Mouse (Mus musculus): ENCODE measurements around the gene Spp1. TPM values are rescaled to one million over a fixed set of nuclear protein-coding genes. Genes with fewer than 3 reads are reported as not detected.
"Not testable (repeated sequence)": the region's sequence is repeated elsewhere in the genome, so short reads cannot be mapped to it uniquely, and the experiment has no call there.

Gene Spp1
- total RNA-seq, 4 experiments from 2014 or later = 13.9 to 18.3 (median 15.7) TPM

DNA sequence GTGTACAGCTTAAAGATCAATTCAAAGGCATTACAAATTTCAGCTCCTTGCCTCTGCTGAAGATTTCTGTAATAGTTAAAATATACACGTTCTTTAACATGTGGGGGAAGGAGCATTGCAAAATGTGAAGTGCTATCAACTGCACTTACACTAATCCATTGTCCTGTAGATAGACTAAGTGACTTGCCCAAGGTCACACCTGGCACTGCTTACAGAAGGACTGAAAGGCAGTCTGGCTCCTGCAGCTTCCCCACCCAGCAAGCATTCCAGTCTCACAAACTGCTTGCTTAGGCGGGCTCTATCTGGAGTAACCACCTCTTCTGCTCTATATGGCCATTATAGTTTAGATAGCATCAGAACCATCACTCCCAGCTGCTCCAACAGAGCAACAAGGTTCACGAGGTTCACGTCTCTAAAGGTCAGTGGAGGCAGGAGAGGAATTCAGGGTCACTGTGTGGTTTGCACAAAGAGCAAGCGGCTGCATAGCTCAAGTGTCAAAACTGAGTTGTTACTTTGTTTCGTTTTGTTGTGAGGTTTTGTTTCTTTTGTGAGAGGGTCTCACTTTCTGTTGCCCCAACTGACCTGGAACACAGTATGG is 851 bp upstream of the Spp1 start:
- DNase-seq (ENCODE audit: low spot score in 2 of 2) = no peak

GRCm38 (mm10) chr5:104436406-104437076 is 1.6 kb downstream of the Spp1 start:
- DNase-seq (ENCODE audit: low spot score in 2 of 2) = no peak

DNA sequence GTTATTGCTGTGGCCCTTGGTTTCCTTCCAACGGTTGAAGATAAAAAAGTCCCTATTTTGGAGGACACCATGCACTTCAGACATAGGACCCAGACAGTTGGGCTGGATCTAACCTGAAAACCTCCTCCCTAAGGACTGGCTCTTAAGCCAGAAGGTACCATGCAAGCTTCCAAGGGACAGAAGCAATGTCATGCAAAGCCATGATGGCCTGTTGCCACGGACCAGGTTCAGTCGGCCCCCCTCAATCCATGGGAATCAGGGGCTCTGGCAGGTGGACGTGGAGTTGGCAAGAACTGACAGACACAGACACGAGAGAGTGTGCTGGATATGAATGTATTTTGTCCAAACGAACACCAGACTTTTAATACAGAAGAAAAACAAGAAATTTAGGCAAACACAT is 7.5 kb downstream of the Spp1 start:
- no peak for DNase-seq (ENCODE audit: low spot score in 2 of 2)

GRCm38 (mm10) chr5:104442850-104443249 is 7.9 kb downstream of the Spp1 start:
- no peak for DNase-seq (ENCODE audit: low spot score in 2 of 2)

GRCm38 (mm10) chr5:104446156-104446555 is 11.2 kb downstream of the Spp1 start:
- peak; percentile 28 to 63 for DNase-seq (ENCODE audit: low spot score in 2 of 2)

- not testable (repeated sequence) for DNase-seq (ENCODE audit: low spot score in 2 of 2)
Observed at GRCm38 (mm10) chr5:104448346-104448745, 13.4 kb downstream of the Spp1 start.

GRCm38 (mm10) chr5:104449491-104449890 is 14.6 kb downstream of the Spp1 start:
- DNase-seq (ENCODE audit: low spot score in 2 of 2) = no peak

DNA sequence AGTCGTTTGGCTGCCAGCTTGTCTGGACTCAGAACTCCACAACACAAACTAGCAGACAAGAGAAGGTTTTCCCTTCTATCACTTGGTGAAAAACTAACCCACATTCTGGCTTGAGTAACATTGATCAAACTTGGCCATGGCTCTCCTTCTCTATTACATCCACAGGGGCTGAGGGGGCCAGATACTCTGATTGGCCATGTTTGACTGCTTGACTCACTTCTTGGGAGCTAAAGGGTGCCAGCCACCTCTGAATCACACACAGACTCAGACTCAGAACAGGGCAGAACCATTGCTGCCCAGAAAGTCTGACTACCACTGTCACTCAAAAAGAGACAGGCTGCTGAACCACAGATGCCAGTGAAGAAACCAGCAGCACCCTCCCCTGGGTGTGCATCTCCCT is 18.2 kb downstream of the Spp1 start:
- DNase-seq (ENCODE audit: low spot score in 2 of 2) = no peak

- no peak for DNase-seq (ENCODE audit: low spot score in 2 of 2)
Observed at GRCm38 (mm10) chr5:104454564-104454963, 19.6 kb downstream of the Spp1 start.

- DNase-seq (ENCODE audit: low spot score in 2 of 2) = peak; percentile 56 to 58
Observed at GRCm38 (mm10) chr5:104458832-104459705, 24.2 kb downstream of the Spp1 start, which contains the start of gene Pkd2. TSS of gene Pkd2 (plus strand) at chr5:104459450.

GRCm38 (mm10) chr5:104459706-104460455 is 25.0 kb downstream of the Spp1 start:
- peak; percentile 60 to 61 for DNase-seq (ENCODE audit: low spot score in 2 of 2)

DNA sequence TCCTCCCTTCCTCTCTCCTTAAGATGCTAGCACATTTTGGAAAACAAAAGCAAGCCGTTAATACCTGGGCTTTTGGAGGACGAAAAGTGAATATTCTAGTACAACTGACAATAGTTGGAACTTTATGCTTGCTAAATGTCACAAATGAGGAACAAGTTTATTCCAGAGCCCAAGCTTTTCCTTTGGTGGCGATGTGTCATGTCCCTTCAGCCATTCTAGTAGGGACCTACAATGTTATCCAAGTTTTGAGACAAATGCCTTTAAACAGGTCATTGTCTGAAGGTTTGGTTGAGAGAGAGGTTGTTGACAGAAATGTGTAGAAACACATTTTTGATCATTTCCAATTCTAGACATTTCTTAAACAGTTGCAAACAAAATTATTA is 25.5 kb downstream of the Spp1 start:
- DNase-seq (ENCODE audit: low spot score in 2 of 2) = no peak

- no peak for DNase-seq (ENCODE audit: low spot score in 2 of 2)
Observed at GRCm38 (mm10) chr5:104460856-104461255, 25.9 kb downstream of the Spp1 start.

GRCm38 (mm10) chr5:104465279-104465678 is 30.4 kb downstream of the Spp1 start:
- DNase-seq (ENCODE audit: low spot score in 2 of 2) = no peak

- no peak for DNase-seq (ENCODE audit: low spot score in 2 of 2)
Observed at GRCm38 (mm10) chr5:104465731-104466130, 30.8 kb downstream of the Spp1 start.

DNA sequence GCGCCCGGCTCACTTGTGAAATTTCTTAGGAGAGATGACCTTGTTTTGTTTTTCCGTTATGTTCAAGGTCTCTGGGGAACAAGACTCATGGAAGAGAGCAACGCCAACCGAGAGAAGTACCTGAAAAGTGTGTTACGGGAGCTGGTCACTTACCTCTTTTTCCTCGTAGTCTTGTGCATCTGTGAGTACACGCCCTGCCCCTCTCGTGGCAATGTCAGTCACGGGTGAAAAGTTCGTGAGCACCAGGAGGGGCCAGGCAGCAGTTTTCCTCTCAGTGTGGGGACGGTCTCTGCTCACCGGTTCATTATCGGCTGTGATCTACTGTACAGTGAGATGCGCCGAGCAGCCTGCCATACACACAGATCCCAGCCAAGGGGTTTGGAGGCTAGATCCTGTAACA is 31.9 kb downstream of the Spp1 start:
- no peak for DNase-seq (ENCODE audit: low spot score in 2 of 2)

GRCm38 (mm10) chr5:104468586-104468985 is 33.7 kb downstream of the Spp1 start:
- DNase-seq (ENCODE audit: low spot score in 2 of 2) = no peak

DNA sequence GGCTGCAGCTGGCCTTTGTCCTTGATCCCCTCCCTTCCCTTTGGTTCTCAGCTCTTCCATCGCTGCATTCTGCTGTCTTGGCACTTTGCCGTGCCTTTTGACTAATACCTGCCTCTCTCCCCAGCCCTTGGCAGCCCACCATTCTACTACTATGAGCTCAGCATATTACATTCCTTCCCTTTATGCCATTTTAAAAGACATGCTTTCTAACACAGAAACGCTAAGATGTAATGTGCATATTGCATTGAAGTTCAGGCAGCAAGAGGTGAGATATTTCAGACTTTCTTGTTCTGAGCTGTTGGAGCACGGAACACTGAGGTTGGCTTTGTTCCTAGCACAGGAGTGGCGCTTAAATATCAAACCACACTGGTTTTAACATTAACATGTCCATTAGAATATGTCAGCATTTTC is 36.1 kb downstream of the Spp1 start:
- no peak for DNase-seq (ENCODE audit: low spot score in 2 of 2)

DNA sequence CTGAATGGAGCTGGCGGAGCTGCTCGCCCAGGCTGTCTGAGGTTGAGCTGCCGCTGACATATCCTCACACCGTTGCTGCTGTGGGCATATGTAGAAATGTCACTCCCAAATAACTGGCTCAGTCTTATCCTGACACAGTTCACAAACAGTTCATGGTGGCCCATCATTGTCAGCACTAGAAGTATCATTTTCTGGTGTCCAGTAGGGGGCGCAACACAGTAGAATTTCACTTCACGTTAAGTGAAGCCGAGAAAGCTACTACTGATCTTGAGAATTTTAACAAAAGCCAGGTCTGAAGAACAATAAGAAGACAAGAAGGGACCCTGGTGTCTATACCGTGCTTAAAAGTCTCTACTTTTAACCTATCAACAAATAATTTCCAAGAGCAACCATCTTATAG is 37.5 kb downstream of the Spp1 start:
- DNase-seq (ENCODE audit: low spot score in 2 of 2) = no peak

GRCm38 (mm10) chr5:104480367-104480766 is 45.4 kb downstream of the Spp1 start:
- DNase-seq (ENCODE audit: low spot score in 2 of 2) = no peak

DNA sequence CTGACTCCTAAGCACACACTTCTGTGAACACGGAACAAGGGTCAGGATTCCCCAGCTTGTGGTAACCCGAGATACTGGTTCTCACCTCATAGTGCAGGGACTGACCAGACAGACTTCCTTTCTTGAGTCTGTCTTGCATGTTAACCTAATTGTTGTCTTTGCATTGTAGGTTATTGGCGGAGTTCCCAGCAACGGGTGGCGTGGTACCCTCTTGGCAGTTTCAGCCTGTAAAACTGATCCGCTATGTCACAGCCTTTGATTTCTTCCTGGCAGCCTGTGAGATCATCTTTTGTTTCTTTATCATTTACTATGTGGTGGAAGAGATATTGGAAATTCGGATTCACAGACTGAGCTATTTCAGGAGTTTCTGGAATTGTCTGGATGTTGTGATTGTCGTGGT is 47.9 kb downstream of the Spp1 start:
- DNase-seq (ENCODE audit: low spot score in 2 of 2) = no peak

Measured in left cerebral cortex, adult 8-10 months (tissue).